Mouse (Mus musculus) midbrain, embryonic 10.5 days (tissue): Measurements from ENCODE around the gene Chkb. TPM values are rescaled to one million over a fixed set of nuclear protein-coding genes. Genes with fewer than 3 reads are reported as not detected.

ENCODE experiments used
- DNase-seq: peaks from one replicate; pipeline ENCODE4 v3.0.0-alpha.2; 2017; ENCODE audit warnings: low spot score
- H3K27ac ChIP-seq: fragments of 300-500 bp; sonication (generic); replicated peaks from 2 replicates; pipeline ENCODE4 v1.5.1; 2016; ENCODE audit warnings: mild to moderate bottlenecking
- H3K27me3 ChIP-seq: fragments of 300-500 bp; sonication (generic); 2 replicates; pipeline ENCODE4 v1.6.1; 2016; ENCODE audit warnings: low read depth, mild to moderate bottlenecking; ENCODE audit not compliant: poor library complexity, severe bottlenecking
- H3K36me3 ChIP-seq: fragments of 300-500 bp; sonication (generic); 2 replicates; pipeline ENCODE4 v1.6.1; 2016; ENCODE audit warnings: mild to moderate bottlenecking, moderate library complexity
- H3K4me1 ChIP-seq: fragments of 300-500 bp; sonication (generic); 2 replicates; pipeline ENCODE4 v1.6.1; 2016
- H3K4me3 ChIP-seq: fragments of 300-500 bp; sonication (generic); 2 replicates; pipeline ENCODE4 v1.5.1; 2016; ENCODE audit warnings: mild to moderate bottlenecking, moderate library complexity
- H3K9me3 ChIP-seq: fragments of 300-500 bp; sonication (generic); replicated peaks from 2 replicates; pipeline ENCODE4 v1.6.1; 2016; ENCODE audit warnings: mild to moderate bottlenecking
- WGBS: fragments of 180-500 bp; shearing (Covaris S2); methylation state at CpG from one replicate; pipeline ENCODE4 v1.1.7; 2016; 5-methylcytosine and 5-hydroxymethylcytosine counted together
- polyA plus RNA-seq: library from polyadenylated mRNA; unstranded; fragments of >200 nt; fragmentation: Nextera tagmentation; extraction: Ambion mirVana; gene quantifications from 2 replicates; pipeline ENCODE4 v1.2.1, GENCODE M21; 2016

Chkb gene
- polyA plus RNA-seq, 1 experiment from 2014 or later, result 44.1 TPM

DNA sequence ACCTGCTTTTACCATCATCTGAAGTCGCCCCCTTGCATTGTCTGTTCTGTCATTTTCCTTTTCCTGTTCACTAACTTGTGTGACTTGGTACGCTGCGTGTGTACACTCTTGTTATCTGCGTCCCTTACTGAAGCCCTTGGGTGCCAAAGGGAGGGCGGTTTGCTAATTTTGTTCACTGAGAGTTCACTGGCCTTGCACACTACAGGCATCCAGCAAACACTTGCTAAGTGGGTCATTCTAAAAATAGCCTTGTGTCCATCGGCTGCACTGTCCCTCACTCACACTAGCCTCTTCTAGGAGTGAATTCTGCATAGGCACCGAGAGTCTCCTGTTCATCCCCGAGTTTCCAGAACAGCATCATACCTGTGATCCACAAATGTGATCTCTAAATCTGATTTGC lies 14.4 kb downstream of the Chkb start:
- H3K27ac ChIP-seq, result no peak overlapping the region
- H3K4me3 ChIP-seq, result no peak overlapping the region
- H3K9me3 ChIP-seq, result peaks cover 2% of the 10 kb centered on the region; the same call in 1 of the 2 replicates
- H3K27me3 ChIP-seq, result no peaks in the 10 kb centered on the region
- no peak for DNase-seq
- 90% methylated on average over 8 of the region's 8 CpGs for WGBS
- H3K4me1 ChIP-seq, result no peaks in the 10 kb centered on the region
- peaks cover 36% of the 10 kb centered on the region for H3K36me3 ChIP-seq

DNA sequence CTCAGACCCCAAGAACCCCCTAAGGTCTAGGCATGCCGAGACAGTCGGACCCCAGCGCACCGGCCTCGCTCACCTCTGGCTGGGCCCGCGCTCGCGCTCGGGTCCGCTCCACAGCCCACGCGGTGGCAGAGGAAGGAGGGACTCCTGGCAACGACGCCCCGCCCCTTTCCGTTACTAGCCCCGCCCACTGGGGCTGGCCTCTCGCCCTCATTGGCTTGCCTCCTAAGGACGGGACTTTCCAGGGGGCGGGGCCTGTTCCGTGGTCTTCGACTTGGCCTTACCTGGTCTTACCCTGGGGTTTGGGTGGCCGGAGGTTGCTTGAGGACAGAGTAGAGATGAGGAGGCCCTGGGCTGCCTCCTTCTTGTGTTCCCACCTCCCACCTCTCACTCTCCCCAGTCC lies 19.6 kb downstream of the Chkb start, which contains the start of gene Syce3:
Gene Syce3, minus strand, starts transcription at position 386 of the 400 bp plus-strand sequence.
- DNase-seq, result no peak
- Histone ChIP-seq H3K9me3 (peaks cover 22% of the 10 kb centered on the region; the same call in 1 of the 2 replicates), H3K4me3 (no peak within 1 kb of the TSS), H3K4me1 (no peaks in the 10 kb centered on the region), H3K36me3 (no peaks in the 10 kb centered on the region), H3K27ac (no peak within 1 kb of the TSS), H3K27me3 (no peaks in the 10 kb centered on the region)
- 86% methylated on average over 24 of the region's 24 CpGs for WGBS

DNA sequence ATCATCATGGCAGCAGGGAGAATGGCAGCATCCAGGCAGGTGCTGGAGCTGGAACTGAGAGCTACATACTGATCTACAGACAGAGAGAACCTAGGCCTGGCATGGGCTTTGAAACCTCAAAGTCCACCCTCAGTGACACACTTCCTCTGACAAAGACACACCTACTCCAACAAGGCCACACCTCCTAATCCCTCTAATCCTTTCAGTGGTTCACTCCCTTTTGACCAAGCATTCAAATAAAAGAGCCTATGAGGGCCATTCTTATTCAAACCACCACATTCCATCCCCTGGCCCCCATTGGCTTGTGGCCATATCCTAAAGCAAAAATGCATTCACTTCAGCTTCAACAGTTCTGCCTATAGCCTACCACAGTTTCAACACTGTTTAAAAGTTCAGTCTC lies 23.0 kb downstream of the Chkb start:
- Histone ChIP-seq H3K27ac (no peak overlapping the region), H3K36me3 (no peaks in the 10 kb centered on the region), H3K4me3 (no peak overlapping the region), H3K27me3 (no peaks in the 10 kb centered on the region), H3K9me3 (peaks cover 22% of the 10 kb centered on the region; the same call in 1 of the 2 replicates), H3K4me1 (no peaks in the 10 kb centered on the region)
- no peak for DNase-seq

DNA sequence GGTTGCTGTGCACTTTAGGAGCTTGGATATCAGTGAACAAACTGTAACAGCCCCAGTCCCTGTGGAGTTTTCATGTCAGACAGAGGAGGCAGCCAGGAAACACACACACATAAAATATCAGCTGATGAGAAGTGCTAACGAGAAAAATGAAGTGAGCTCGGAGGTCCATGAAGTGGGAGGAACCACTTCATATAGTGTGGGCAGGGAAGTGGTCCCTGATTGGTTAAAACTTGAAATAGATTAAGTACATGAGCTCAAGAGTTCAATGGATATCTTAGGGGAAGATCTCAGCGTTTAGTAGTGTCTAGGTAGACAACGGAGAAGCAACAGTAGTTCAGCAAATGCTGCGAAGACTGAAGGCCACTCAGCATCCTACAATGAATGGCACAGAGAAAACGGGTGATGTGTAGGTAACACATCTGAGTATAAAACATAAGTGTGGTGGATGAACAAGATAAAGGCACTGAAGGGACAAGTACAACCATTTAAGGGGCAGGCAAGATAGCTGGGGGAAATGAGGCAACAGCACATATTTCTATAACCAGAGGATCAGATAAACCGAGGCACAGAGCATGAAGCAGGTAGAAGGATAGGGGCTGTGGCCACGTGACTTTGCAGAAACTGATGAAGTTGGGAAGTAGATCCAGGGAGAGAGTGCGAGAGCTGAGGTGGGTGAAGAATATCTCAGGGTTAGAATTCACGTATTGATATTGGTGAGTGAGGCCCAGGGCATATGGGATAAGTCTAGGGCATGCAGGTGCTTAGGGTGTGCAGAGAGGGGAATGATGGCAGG lies 24.7 kb downstream of the Chkb start:
- WGBS, result 87% methylated on average over 10 of the region's 10 CpGs
- no peaks in the 10 kb centered on the region for H3K36me3 ChIP-seq
- H3K4me1 ChIP-seq, result no peaks in the 10 kb centered on the region
- peaks cover 17% of the 10 kb centered on the region; the same call in 1 of the 2 replicates for H3K9me3 ChIP-seq
- H3K27ac ChIP-seq, result no peak overlapping the region
- H3K27me3 ChIP-seq, result no peaks in the 10 kb centered on the region
- no peak overlapping the region for H3K4me3 ChIP-seq
- no peak for DNase-seq

DNA sequence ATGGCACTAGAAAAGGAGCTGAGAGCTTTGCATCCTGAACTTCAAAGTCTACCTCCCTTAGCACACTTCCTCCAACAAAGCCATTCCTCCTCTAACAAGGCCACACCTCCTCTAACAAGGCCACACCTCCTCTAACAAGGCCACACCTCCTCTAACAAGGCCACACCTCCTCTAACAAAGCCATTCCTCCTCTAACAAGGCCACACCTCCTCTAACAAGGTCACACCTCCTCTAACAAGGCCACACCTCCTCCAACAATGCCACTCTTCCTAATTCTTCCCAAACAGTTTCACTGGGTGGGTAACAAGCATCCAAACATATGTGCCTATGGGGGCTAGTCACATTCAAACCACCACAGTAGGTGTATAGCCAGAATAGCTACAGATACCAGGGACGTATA lies 27.2 kb downstream of the Chkb start:
- 77% methylated on average over 1 of the region's 1 CpGs for WGBS
- DNase-seq, result no peak
- H3K27ac ChIP-seq, result no peak overlapping the region
- no peaks in the 10 kb centered on the region for H3K4me1 ChIP-seq
- H3K27me3 ChIP-seq, result no peaks in the 10 kb centered on the region
- 0 out of 2 replicates have a peak, but pooled peaks cover 5% of the 10 kb centered on the region for H3K9me3 ChIP-seq
- no peak overlapping the region for H3K4me3 ChIP-seq
- H3K36me3 ChIP-seq, result no peaks in the 10 kb centered on the region

DNA sequence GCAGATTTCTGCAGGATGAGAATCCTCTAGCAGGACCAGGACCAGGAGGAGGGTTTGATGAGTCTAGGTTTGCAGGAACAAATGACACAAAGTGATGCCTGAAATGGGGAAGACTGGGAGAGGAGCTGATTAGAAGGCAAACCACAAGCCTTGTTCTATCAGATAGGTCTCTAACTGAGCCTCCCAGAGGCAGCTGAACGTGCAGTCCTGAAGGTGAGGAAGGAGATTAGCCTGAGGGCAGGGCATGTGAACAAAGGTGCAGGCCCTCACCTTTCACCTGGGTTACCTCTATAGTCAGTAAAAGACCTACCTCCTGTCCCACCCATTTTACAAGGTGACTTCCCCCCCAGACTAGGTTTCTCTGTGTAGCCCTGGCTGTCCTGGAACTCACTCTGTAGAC lies 30.0 kb downstream of the Chkb start:
- Histone ChIP-seq H3K4me3 (no peak overlapping the region), H3K27ac (no peak overlapping the region), H3K36me3 (no peaks in the 10 kb centered on the region), H3K27me3 (no peaks in the 10 kb centered on the region), H3K4me1 (no peaks in the 10 kb centered on the region), H3K9me3 (no peaks in the 10 kb centered on the region)
- WGBS, result 60% methylated on average over 1 of the region's 1 CpGs
- DNase-seq, result no peak

DNA sequence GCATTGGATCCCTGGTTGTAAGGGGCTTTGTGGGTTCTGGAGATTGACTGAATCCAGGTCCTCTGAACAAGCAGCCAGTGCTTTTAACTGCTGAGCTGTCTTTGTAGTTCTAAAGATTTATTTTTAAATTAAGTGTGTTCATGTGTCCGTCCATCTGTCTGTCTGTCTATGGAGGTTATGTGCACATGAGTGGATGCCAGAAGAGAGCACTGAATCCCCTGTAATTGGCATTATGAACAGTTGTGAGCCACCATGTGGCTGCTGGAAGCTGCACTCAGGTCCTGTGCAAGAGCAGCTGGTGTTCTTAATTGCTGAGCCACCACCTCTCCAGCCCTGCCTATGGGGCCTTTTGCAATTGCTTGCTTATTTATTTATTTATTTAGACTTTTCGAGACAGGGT lies 31.6 kb downstream of the Chkb start:
- Histone ChIP-seq H3K27me3 (no peaks in the 10 kb centered on the region), H3K4me1 (0 out of 2 replicates have a peak, but pooled peaks cover 3% of the 10 kb centered on the region), H3K27ac (no peak overlapping the region), H3K36me3 (no peaks in the 10 kb centered on the region), H3K9me3 (no peaks in the 10 kb centered on the region), H3K4me3 (no peak overlapping the region)
- 79% methylated on average over 2 of the region's 2 CpGs for WGBS
- DNase-seq, result no peak

DNA sequence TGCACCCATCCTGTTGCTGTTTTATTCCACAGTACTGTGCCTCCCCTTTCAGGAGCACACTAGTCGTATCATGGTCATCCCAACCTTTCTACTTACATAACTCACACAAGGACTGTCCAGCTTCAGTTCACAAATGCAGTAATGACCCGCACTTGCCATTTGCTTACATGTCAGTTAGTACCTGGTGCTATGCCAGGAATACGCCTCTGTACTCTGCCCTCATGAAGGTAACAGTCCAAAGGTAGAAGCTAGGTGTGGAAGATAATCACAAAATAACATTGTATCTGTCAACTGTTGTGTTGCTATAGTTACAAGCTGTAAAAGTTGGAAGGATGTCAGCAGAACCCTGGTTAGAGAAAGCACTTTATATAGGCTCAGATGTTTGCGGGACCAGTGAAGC lies 32.8 kb downstream of the Chkb start:
- H3K27me3 ChIP-seq, result no peaks in the 10 kb centered on the region
- no peak overlapping the region for H3K27ac ChIP-seq
- no peak for DNase-seq
- 88% methylated on average over 4 of the region's 4 CpGs for WGBS
- no peaks in the 10 kb centered on the region for H3K36me3 ChIP-seq
- H3K4me1 ChIP-seq, result 0 out of 2 replicates have a peak, but pooled peaks cover 3% of the 10 kb centered on the region
- no peaks in the 10 kb centered on the region for H3K9me3 ChIP-seq
- no peak overlapping the region for H3K4me3 ChIP-seq

DNA sequence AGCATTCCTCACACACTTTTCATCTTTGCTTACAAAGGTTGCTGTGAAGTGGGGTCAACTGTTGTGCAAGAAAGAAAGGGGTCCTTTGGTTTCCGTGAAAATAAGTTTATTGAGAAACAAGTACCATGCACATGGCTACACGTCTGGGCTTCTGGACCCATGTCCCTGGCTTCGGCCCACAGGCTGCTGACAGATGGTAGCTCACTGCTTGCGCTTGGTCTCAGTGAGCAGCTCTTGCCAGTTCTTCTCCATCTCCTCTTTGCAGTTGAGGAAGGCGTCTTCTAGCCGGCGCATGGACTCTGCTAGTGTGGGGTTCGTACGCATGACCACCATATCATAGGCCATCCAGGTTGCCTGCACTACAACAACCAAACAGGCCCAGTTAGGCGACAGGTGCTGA lies 39.6 kb downstream of the Chkb start:
- no peak for DNase-seq
- H3K27me3 ChIP-seq, result peaks cover 17% of the 10 kb centered on the region; the same call in 1 of the 2 replicates
- WGBS, result 91% methylated on average over 10 of the region's 10 CpGs
- no peaks in the 10 kb centered on the region for H3K9me3 ChIP-seq
- H3K36me3 ChIP-seq, result no peaks in the 10 kb centered on the region
- 0 out of 2 replicates have a peak, but pooled peaks cover 3% of the 10 kb centered on the region for H3K4me1 ChIP-seq
- no peak overlapping the region for H3K4me3 ChIP-seq
- H3K27ac ChIP-seq, result no peak overlapping the region

DNA sequence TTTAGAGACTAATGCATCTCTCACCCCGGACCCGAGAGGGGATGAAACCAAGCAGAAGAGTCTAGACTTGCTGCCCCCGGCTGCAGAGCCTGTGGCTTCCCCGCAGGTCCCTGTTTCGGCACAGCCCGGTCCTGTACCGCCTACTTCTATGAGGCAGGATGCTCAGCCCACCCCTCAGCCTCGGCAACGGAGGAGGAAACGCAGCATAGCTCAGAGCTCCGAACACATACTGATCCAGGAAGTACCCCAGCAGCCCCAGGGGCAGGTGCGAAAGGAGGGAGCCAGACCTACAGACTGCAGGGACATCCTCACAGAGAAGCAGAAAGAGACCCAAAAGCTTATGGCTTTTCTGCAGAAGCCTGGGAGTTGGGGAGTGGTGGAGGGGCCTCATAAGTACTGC lies 42.6 kb downstream of the Chkb start:
- 49% methylated on average over 12 of the region's 12 CpGs for WGBS
- Histone ChIP-seq H3K27me3 (peaks cover 21% of the 10 kb centered on the region; the same call in 1 of the 2 replicates), H3K4me3 (no peak overlapping the region)

DNA sequence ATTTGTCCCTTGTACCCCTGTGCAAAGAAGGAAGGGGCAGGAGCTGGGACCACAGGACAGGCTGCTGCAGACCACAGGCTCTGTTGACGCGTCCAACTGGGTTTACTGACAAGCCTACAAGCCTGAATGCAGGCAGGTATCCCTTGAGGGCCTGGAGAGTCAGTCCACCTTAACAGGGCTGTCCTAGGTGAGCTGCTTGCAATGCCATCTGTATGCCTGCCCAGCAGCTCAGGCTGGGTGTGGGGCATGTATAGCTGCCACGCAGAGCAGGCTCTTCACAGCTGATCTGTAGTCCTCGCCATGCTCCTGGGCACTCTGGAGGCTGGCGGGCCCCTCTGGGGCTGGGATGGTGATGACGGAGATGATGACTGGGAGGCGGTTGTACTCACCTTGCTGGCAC lies 45.1 kb downstream of the Chkb start, which contains the start of gene Klhdc7b:
Gene Klhdc7b, plus strand, starts transcription at position 301 of the 400 bp plus-strand sequence.
- 86% methylated on average over 7 of the region's 7 CpGs for WGBS
- Histone ChIP-seq H3K9me3 (no peaks in the 10 kb centered on the region), H3K27ac (no peak within 1 kb of the TSS), H3K4me3 (no peak within 1 kb of the TSS), H3K36me3 (no peaks in the 10 kb centered on the region), H3K4me1 (peaks cover under 1% of the 10 kb centered on the region), H3K27me3 (peaks cover 47% of the 10 kb centered on the region)
- DNase-seq, result no peak

More for the DNA sequence above, 42.6 kb downstream of the Chkb start:
- no peaks in the 10 kb centered on the region for H3K36me3 ChIP-seq
- no peaks in the 10 kb centered on the region for H3K4me1 ChIP-seq
- no peaks in the 10 kb centered on the region for H3K9me3 ChIP-seq
- H3K27ac ChIP-seq, result no peak overlapping the region
- no peak for DNase-seq

DNA sequence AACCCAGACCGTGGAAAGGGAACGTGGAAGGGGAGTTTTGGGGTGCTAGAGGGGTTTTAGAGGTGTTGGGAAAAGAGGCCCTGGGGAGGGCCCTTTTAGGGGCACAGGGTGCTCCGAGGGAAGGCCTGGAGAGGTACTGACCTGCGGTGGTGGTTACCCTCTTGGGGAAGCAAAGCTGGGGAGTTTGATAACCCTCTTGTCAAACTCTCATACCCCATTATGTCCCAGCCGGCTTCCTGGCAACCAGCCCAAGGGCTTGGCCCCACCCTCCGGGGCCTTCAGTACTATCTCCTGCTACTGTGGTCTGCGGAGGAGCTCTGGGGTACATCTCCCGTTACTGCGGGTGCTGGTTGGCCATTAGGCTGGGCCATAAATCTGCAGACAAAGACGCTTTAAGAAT lies 50.3 kb downstream of the Chkb start:
- Histone ChIP-seq H3K27ac (peak overlapping the region; percentile 10; the same call in 1 of the 2 replicates), H3K27me3 (peaks cover 79% of the 10 kb centered on the region)

DNA sequence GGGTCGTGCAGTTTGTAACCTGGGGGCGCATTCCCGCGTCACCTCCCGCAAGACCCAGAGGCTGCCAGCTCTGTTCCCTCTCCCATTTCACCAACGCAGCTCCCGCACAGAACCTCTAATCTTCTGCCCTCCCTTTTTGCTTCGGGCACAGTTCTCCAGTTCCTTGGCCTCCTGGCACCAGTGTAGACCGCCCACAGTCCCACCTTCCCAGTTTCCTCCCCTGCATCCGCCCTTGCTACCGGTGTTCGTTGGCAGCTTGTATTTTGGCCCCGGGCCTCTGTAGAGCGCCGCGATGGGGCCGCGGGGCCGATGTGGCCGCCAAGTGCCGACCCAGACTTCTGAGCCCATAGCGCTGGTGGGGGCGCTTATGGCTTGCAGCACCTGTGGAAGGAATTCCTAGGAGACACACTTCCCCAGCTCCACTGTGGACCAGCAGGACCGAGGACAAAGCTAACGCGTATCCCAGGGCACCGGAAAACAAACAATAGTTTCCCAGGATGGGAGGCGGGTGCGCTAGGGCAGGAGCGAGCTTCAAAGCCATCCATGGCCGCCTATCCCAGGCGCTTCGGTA lies 50.8 kb downstream of the Chkb start, which contains the start of gene Odf3b:
Gene Odf3b, minus strand, starts transcription at position 452 of the 571 bp plus-strand sequence.
- Histone ChIP-seq H3K36me3 (no peaks in the 10 kb centered on the region), H3K9me3 (no peaks in the 10 kb centered on the region), H3K27me3 (peaks cover 79% of the 10 kb centered on the region), H3K4me3 (peak within 1 kb of the TSS; percentile 56), H3K4me1 (peaks cover 35% of the 10 kb centered on the region), H3K27ac (peak within 1 kb of the TSS; percentile 10)
- WGBS, result under 1% methylated on average over 33 of the region's 33 CpGs
- peak; percentile 58 for DNase-seq

More for the DNA sequence above, 50.3 kb downstream of the Chkb start:
- Histone ChIP-seq H3K4me1 (peaks cover 30% of the 10 kb centered on the region), H3K9me3 (no peaks in the 10 kb centered on the region), H3K36me3 (no peaks in the 10 kb centered on the region), H3K4me3 (peak overlapping the region; percentile 56)
- no peak for DNase-seq
- WGBS, result 17% methylated on average over 10 of the region's 10 CpGs
